Comparison of ENCODE assay signal across 9 mouse cellular contexts in the genomic region with DNA sequence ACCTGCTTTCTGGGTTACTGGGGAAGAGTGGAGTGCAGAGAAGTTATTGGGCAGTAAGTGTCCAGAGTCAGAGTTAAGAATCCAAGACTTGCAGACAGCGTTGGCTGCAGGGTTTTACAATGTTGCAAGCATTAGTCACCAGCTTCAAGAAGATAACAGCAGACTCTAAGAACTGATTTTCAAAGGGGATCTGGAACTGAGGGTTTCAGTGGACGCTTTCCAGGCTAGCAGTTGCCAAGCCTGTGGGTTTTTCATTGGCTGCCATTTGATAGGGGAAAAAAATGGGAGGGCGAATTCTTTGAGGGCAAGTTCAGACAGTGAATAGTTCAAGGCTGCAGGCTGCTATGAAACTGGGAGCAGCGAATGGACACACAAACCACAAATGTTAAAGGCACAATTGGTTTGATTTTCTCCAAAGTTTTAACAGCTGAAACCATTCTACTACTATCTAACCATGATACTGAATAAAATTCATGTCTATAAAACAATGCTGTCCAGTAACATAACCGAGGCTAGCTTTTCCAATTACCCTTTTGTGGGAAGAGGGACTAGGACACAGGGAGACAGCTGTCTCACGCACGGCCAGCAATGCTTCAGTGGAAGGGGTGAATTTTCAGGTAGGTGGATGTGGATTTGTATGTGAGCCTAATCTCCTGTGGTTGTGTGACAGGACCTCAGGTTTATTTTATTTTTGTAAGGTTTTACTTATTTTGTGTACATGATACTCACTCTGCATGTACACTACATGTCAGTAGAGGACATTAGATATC.
DNase-seq lines count a peak whose midpoint lies in the region; ATAC-seq and TF ChIP-seq lines count a peak whose summit lies in the region.
"Had no signal": no experiment of that assay in that cellular context is flagged by ENCODE, and none has a peak within 500 bp of the region (broad histone marks: within the 10 kb centered on the region; RNA-seq: fewer than 3 reads in every experiment).

No protein-coding gene starts in this region.

- no peaks in the 10 kb centered on the region for H3K36me3 ChIP-seq in heart, embryonic 14.5 days (ENCODE audit: control insufficient read depth, insufficient read depth, low read length)
- H3K36me3 ChIP-seq in lung, postnatal 0 days (ENCODE audit: insufficient read depth, low read length) = no peaks in the 10 kb centered on the region
- H3K36me3 ChIP-seq in forebrain, embryonic 15.5 days = no peaks in the 10 kb centered on the region
- H3K36me3 ChIP-seq in forebrain, embryonic 12.5 days (replicated peaks) = no peaks in the 10 kb centered on the region

- WGBS in heart, embryonic 14.5 days = 46% methylated on average over 7 of the region's 7 CpGs
- 67% methylated on average over 7 of the region's 7 CpGs for WGBS in lung, postnatal 0 days
- 81% methylated on average over 7 of the region's 7 CpGs for WGBS in forebrain, embryonic 15.5 days
- 86% methylated on average over 7 of the region's 7 CpGs for WGBS in forebrain, embryonic 12.5 days

- no peak overlapping the region for H3K4me2 ChIP-seq in heart, embryonic 14.5 days (ENCODE audit: low read length)
- no peak overlapping the region for H3K4me2 ChIP-seq in lung, postnatal 0 days (replicated peaks; ENCODE audit: low read depth, low read length)
- H3K4me2 ChIP-seq in forebrain, embryonic 15.5 days (replicated peaks) = no peak overlapping the region
- no peak overlapping the region for H3K4me2 ChIP-seq in forebrain, embryonic 12.5 days

- H3K4me1 ChIP-seq in heart, embryonic 14.5 days (ENCODE audit: control insufficient read depth in 2 of 2, insufficient read depth in 2 of 2, low read length in 2 of 2) = peaks cover 17 to 18% of the 10 kb centered on the region in 2 experiments
- H3K4me1 ChIP-seq in lung, postnatal 0 days (ENCODE audit: insufficient read depth, low read depth, low read length) = no peaks in the 10 kb centered on the region; the same call in 1 of the 2 replicates
- H3K4me1 ChIP-seq in forebrain, embryonic 15.5 days = no peaks in the 10 kb centered on the region
- H3K4me1 ChIP-seq in forebrain, embryonic 12.5 days = no peaks in the 10 kb centered on the region; the same call in 1 of the 2 replicates

- TF ChIP-seq EP300 in lung, postnatal 0 days (IDR thresholded peaks at IDR 0.05) = no peak

- peak; percentile 31; the same call in 1 of the 2 replicates for ATAC-seq in heart, embryonic 14.5 days (ENCODE audit: insufficient number of reproducible peaks, insufficient read depth, low FRiP score, low read depth)
- peak; percentile 60 for ATAC-seq in lung, postnatal 0 days
- no peak for ATAC-seq in forebrain, embryonic 15.5 days (replicated peaks)
- no peak for ATAC-seq in forebrain, embryonic 12.5 days (ENCODE audit: low FRiP score)

- H3K9ac ChIP-seq in heart, embryonic 14.5 days (ENCODE audit: low read length) = no peak overlapping the region
- H3K9ac ChIP-seq in lung, postnatal 0 days (replicated peaks; ENCODE audit: low read depth) = no peak overlapping the region
- H3K9ac ChIP-seq in forebrain, embryonic 15.5 days (replicated peaks) = no peak overlapping the region
- no peak overlapping the region for H3K9ac ChIP-seq in forebrain, embryonic 12.5 days

- no peaks in the 10 kb centered on the region for H3K27me3 ChIP-seq in heart, embryonic 14.5 days (ENCODE audit: control insufficient read depth, insufficient read depth, low read length)
- no peaks in the 10 kb centered on the region for H3K27me3 ChIP-seq in lung, postnatal 0 days (replicated peaks; ENCODE audit: insufficient read depth, low read length)
- H3K27me3 ChIP-seq in forebrain, embryonic 15.5 days = no peaks in the 10 kb centered on the region
- no peaks in the 10 kb centered on the region for H3K27me3 ChIP-seq in forebrain, embryonic 12.5 days

- DNase-seq in 3T3-L1 (ENCODE audit: low read depth, low spot score) (peak; percentile 98), adipocyte (ENCODE audit: low spot score) (peak; percentile 61)
- peak; percentile 61 for DNase-seq in lung, postnatal 0 days (ENCODE audit: low spot score)
- no peak for DNase-seq in left cerebral cortex, adult 11 months (ENCODE audit: low spot score)
- no peak for DNase-seq in embryo, embryonic 11 days
- DNase-seq: cerebellum, postnatal 36 days had no signal

- TF ChIP-seq CTCF in lung, postnatal 0 days (IDR thresholded peaks at IDR 0.05) = no peak

- no peaks in the 10 kb centered on the region for H3K9me3 ChIP-seq in heart, embryonic 14.5 days (ENCODE audit: control insufficient read depth, low read length)
- H3K9me3 ChIP-seq in lung, postnatal 0 days (ENCODE audit: low read length) = no peaks in the 10 kb centered on the region
- no peaks in the 10 kb centered on the region for H3K9me3 ChIP-seq in forebrain, embryonic 15.5 days
- no peaks in the 10 kb centered on the region for H3K9me3 ChIP-seq in forebrain, embryonic 12.5 days

- no peak overlapping the region for H3K4me3 ChIP-seq in heart, embryonic 14.5 days (ENCODE audit: control insufficient read depth in 1 of 2, insufficient read depth in 1 of 2, low read depth in 1 of 2, low read length in 2 of 2)
- no peak overlapping the region for H3K4me3 ChIP-seq in lung, postnatal 0 days (ENCODE audit: low read depth, low read length)
- no peak overlapping the region for H3K4me3 ChIP-seq in forebrain, embryonic 15.5 days
- no peak overlapping the region for H3K4me3 ChIP-seq in forebrain, embryonic 12.5 days (replicated peaks)

- H3K27ac ChIP-seq in heart, embryonic 14.5 days (replicated peaks in 1 of 2; ENCODE audit: control insufficient read depth in 1 of 2, insufficient read depth in 1 of 2, low read depth in 2 of 2, low read length in 2 of 2) = peak overlapping the region; percentile 61 to 83
- H3K27ac ChIP-seq in lung, postnatal 0 days (ENCODE audit: low read length) = no peak overlapping the region
- H3K27ac ChIP-seq in forebrain, embryonic 15.5 days (replicated peaks) = no peak overlapping the region
- H3K27ac ChIP-seq in forebrain, embryonic 12.5 days = no peak overlapping the region

Comparison
In these comparisons a context has a peak if more than half of its experiments do, and no peak if none do; other contexts are left out.
1. DNase-seq: peak in 3T3-L1 (single experiment), adipocyte (single experiment) and lung, postnatal 0 days (single experiment); none in left cerebral cortex, adult 11 months (single experiment) and embryo, embryonic 11 days (single experiment).
2. ATAC-seq: peak in heart, embryonic 14.5 days (single experiment) and lung, postnatal 0 days (single experiment); none in forebrain, embryonic 15.5 days (single experiment) and forebrain, embryonic 12.5 days (single experiment).
3. H3K27ac ChIP-seq: peak in heart, embryonic 14.5 days (2 of 2); none in lung, postnatal 0 days (single experiment), forebrain, embryonic 15.5 days (single experiment) and forebrain, embryonic 12.5 days (single experiment).